Comparison of ENCODE assay signal across 7 mouse cellular contexts in genomic region chr17:29975731-29976130, GRCm38 (mm10). TPM values are rescaled to one million over a fixed set of nuclear protein-coding genes. Genes with fewer than 3 reads are reported as not detected.
A peak's percentile ranks its signal among the peaks of the same experiment; 100 is the strongest.
DNase-seq lines count a peak whose midpoint lies in the region; ATAC-seq and TF ChIP-seq lines count a peak whose summit lies in the region.

No protein-coding gene starts in this region.

- no peak overlapping the region for H3K27ac ChIP-seq in intestine, postnatal 0 days (ENCODE audit: low read depth, low read length)
- H3K27ac ChIP-seq in midbrain, embryonic 14.5 days (replicated peaks; ENCODE audit: low read depth, low read length) = no peak overlapping the region

- TF ChIP-seq CTCF in intestine, postnatal 0 days (IDR thresholded peaks at IDR 0.05; ENCODE audit: low read depth) = peak; percentile 98

- no peaks in the 10 kb centered on the region for H3K27me3 ChIP-seq in intestine, postnatal 0 days (replicated peaks; ENCODE audit: control insufficient read depth, insufficient read depth, low read length)
- no peaks in the 10 kb centered on the region for H3K27me3 ChIP-seq in midbrain, embryonic 14.5 days (ENCODE audit: control insufficient read depth, insufficient read depth, low read length)

- H3K4me2 ChIP-seq in intestine, postnatal 0 days (replicated peaks; ENCODE audit: low read depth) = no peak overlapping the region
- H3K4me2 ChIP-seq in midbrain, embryonic 14.5 days (ENCODE audit: low read length) = no peak overlapping the region

- no peak overlapping the region for H3K4me3 ChIP-seq in intestine, postnatal 0 days (ENCODE audit: low read depth, low read length)
- no peak overlapping the region for H3K4me3 ChIP-seq in midbrain, embryonic 14.5 days (replicated peaks; ENCODE audit: low read depth, low read length)

- peak; percentile 91 for DNase-seq in adrenal gland, adult 2 months
- DNase-seq in gastrocnemius, postnatal 10 days = peak; percentile 92
- DNase-seq in left cerebral cortex, postnatal 25 days (ENCODE audit: low spot score in 2 of 2) = peak; percentile 81 to 93
- DNase-seq in midbrain, embryonic 14.5 days = peak; percentile 90
- DNase-seq in spleen, postnatal 10 days (ENCODE audit: low spot score in 2 of 2) = peak; percentile 61 to 77

- intact Hi-C loops in left cerebral cortex, postnatal 25 days (cut with DNase I) = loop anchor here (1.0 to 5.0 kb wide), 4 partner anchors 49 to 482 kb away; no protein-coding TSS in a partner anchor

- ATAC-seq in common myeloid progenitor, adult 5-6 weeks (replicated peaks; ENCODE audit: low read depth, poor library complexity, severe bottlenecking) = peak; percentile 79
- peak; percentile 45; the same call in 1 of the 2 replicates for ATAC-seq in intestine, postnatal 0 days
- ATAC-seq in midbrain, embryonic 14.5 days (ENCODE audit: low FRiP score, low TSS enrichment) = no peak

- H3K9ac ChIP-seq in intestine, postnatal 0 days (ENCODE audit: low read depth, low read length) = no peak overlapping the region
- no peak overlapping the region for H3K9ac ChIP-seq in midbrain, embryonic 14.5 days (replicated peaks; ENCODE audit: low read length)

- no peaks in the 10 kb centered on the region for H3K9me3 ChIP-seq in intestine, postnatal 0 days (ENCODE audit: control insufficient read depth)
- H3K9me3 ChIP-seq in midbrain, embryonic 14.5 days (ENCODE audit: control insufficient read depth, low read length) = no peaks in the 10 kb centered on the region

- no peaks in the 10 kb centered on the region for H3K4me1 ChIP-seq in intestine, postnatal 0 days (replicated peaks; ENCODE audit: control insufficient read depth, insufficient read depth, low read length)
- H3K4me1 ChIP-seq in midbrain, embryonic 14.5 days (ENCODE audit: control insufficient read depth, insufficient read depth, low read length) = 0 out of 2 replicates have a peak, but pooled peaks cover 5% of the 10 kb centered on the region

- no peaks in the 10 kb centered on the region for H3K36me3 ChIP-seq in intestine, postnatal 0 days (ENCODE audit: control insufficient read depth, insufficient read depth)
- no peaks in the 10 kb centered on the region for H3K36me3 ChIP-seq in midbrain, embryonic 14.5 days (ENCODE audit: control insufficient read depth, insufficient read depth, low read length)

- WGBS in intestine, postnatal 0 days = 4% methylated on average over 8 of the region's 8 CpGs
- WGBS in midbrain, embryonic 14.5 days = 6% methylated on average over 8 of the region's 8 CpGs

RNA-seq across cellular contexts. Expression of gene Mdga1, which starts 5.8 kb away (rescaled TPM):
- 1 to 10 TPM; 1.0 to 1.3 TPM for total RNA-seq in adrenal gland, adult 2 months (2021)
- 1.5 and 2.4 TPM in 2 replicates for polyA plus RNA-seq in adrenal gland, adult 2 months (2012; rRNA removed)
- total RNA-seq in common myeloid progenitor, adult 5-6 weeks (2017) = 13.3 and 29.9 TPM in 2 replicates
- total RNA-seq in gastrocnemius, postnatal 10 days (2021) = 10 to 100 TPM; 62.3 to 71.8 TPM
- 0.63 and 0.73 TPM in 2 replicates for polyA plus RNA-seq in intestine, postnatal 0 days (2015; fragmentation: Nextera tagmentation; extraction: Ambion mirVana)
- 10 to 100 TPM; 30.4 to 36.6 TPM for total RNA-seq in left cerebral cortex, postnatal 25 days (2021)
- polyA plus RNA-seq in midbrain, embryonic 14.5 days (2014; fragmentation: Nextera tagmentation; extraction: Ambion mirVana) = 20.0 and 20.5 TPM in 2 replicates

RNA-seq across cellular contexts. Expression of gene Zfand3, which starts 28.8 kb away (rescaled TPM):
- 100 to 1,000 TPM; 164 to 210 TPM for total RNA-seq in adrenal gland, adult 2 months (2021)
- 60.9 and 67.0 TPM in 2 replicates for polyA plus RNA-seq in adrenal gland, adult 2 months (2012; rRNA removed)
- total RNA-seq in common myeloid progenitor, adult 5-6 weeks (2017) = 10.0 and 27.3 TPM in 2 replicates
- 100 to 1,000 TPM; 111 to 119 TPM for total RNA-seq in gastrocnemius, postnatal 10 days (2021)
- 38.0 and 40.5 TPM in 2 replicates for polyA plus RNA-seq in intestine, postnatal 0 days (2015; fragmentation: Nextera tagmentation; extraction: Ambion mirVana)
- total RNA-seq in left cerebral cortex, postnatal 25 days (2021) = 100 to 1,000 TPM; 114 to 122 TPM
- 49.9 and 66.9 TPM in 2 replicates for polyA plus RNA-seq in midbrain, embryonic 14.5 days (2014; fragmentation: Nextera tagmentation; extraction: Ambion mirVana)
